ENCODE assay signal across 22 mouse cellular contexts in the genomic region with DNA sequence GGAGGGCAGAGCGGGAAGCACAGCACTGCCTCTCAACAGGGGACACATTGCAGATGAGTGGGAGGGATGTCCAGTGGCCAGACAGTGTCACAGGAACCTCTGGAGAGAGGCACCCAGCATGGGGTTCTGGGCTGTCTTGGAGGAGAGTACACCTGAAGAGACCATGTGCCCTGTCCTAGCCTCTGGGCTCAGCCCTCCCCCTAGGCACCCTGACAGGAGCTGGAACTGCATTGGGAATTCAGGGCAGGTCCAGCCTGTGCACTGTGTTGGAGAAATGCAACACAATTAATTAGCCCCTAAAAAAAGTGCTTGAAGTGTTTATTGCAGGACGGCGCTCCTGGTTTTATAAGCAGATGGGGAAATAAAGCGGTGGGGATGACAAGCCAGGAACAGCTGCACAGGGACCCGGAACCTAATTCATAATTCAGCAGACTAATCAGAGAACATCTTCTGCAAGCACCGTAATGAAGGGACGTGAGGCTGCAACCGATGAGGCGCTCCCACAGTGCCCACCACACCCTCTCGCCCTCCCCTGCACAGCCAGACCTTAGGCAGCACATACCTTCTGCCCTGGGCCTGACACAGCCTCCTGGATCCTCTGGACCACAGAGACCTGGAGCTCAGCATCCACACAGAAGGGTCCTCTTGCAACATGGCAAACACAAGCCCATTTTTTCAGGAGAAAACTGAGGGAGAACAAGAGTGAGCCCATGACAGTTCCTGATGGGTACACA. TPM values are rescaled to one million over a fixed set of nuclear protein-coding genes. Genes with fewer than 3 reads are reported as not detected.
DNase-seq lines count a peak whose midpoint lies in the region; ATAC-seq and TF ChIP-seq lines count a peak whose summit lies in the region.
"Had no signal": no experiment of that assay in that cellular context is flagged by ENCODE, and none has a peak within 500 bp of the region (broad histone marks: within the 10 kb centered on the region; RNA-seq: fewer than 3 reads in every experiment).

No protein-coding gene starts in this region.

- intact Hi-C loops in heart, postnatal 14 days (cut with DNase I), result no loop called here

- no peak overlapping the region for H3K4me2 ChIP-seq in hindbrain, embryonic 11.5 days (replicated peaks; ENCODE audit: low read depth, low read length)
- peak overlapping the region; percentile 4 for H3K4me2 ChIP-seq in limb, embryonic 12.5 days
- H3K4me2 ChIP-seq in neural tube, embryonic 13.5 days, result peak overlapping the region; percentile 5; the same call in 1 of the 2 replicates
- no peak overlapping the region for H3K4me2 ChIP-seq in intestine, postnatal 0 days (replicated peaks; ENCODE audit: low read depth)
- H3K4me2 ChIP-seq: liver, embryonic 11.5 days; lung, embryonic 14.5 days had no signal

- no peak for TF ChIP-seq CTCF in intestine, postnatal 0 days (IDR thresholded peaks at IDR 0.05; ENCODE audit: low read depth)

- H3K9ac ChIP-seq in hindbrain, embryonic 11.5 days (ENCODE audit: low read depth, low read length), result no peak overlapping the region
- H3K9ac ChIP-seq in limb, embryonic 12.5 days (replicated peaks), result no peak overlapping the region; the same call in 1 of the 2 replicates
- H3K9ac ChIP-seq in neural tube, embryonic 13.5 days, result 0 out of 2 replicates have a peak overlapping the region, but pooled peaks have one; percentile 5
- H3K9ac ChIP-seq in intestine, postnatal 0 days (ENCODE audit: low read depth, low read length), result no peak overlapping the region
- H3K9ac ChIP-seq: lung, embryonic 14.5 days had no signal

- H3K9me3 ChIP-seq in heart, embryonic 10.5 days, result no peaks in the 10 kb centered on the region
- no peaks in the 10 kb centered on the region for H3K9me3 ChIP-seq in hindbrain, embryonic 11.5 days (ENCODE audit: control insufficient read depth, low read length)
- H3K9me3 ChIP-seq in limb, embryonic 12.5 days, result no peaks in the 10 kb centered on the region
- no peaks in the 10 kb centered on the region for H3K9me3 ChIP-seq in neural tube, embryonic 13.5 days
- no peaks in the 10 kb centered on the region for H3K9me3 ChIP-seq in intestine, postnatal 0 days (ENCODE audit: control insufficient read depth)

- no peak overlapping the region for H3K4me3 ChIP-seq in heart, embryonic 10.5 days
- H3K4me3 ChIP-seq in hindbrain, embryonic 11.5 days (ENCODE audit: low read depth, low read length), result no peak overlapping the region
- no peak overlapping the region for H3K4me3 ChIP-seq in limb, embryonic 12.5 days (replicated peaks)
- no peak overlapping the region for H3K4me3 ChIP-seq in neural tube, embryonic 13.5 days
- no peak overlapping the region for H3K4me3 ChIP-seq in intestine, postnatal 0 days (ENCODE audit: low read depth, low read length)
- H3K4me3 ChIP-seq: layer of hippocampus, adult 2 months had no signal

- no peaks in the 10 kb centered on the region for H3K36me3 ChIP-seq in heart, embryonic 10.5 days
- no peaks in the 10 kb centered on the region for H3K36me3 ChIP-seq in hindbrain, embryonic 11.5 days (ENCODE audit: control insufficient read depth, insufficient read depth, low read length)
- no peaks in the 10 kb centered on the region for H3K36me3 ChIP-seq in limb, embryonic 12.5 days
- H3K36me3 ChIP-seq in neural tube, embryonic 13.5 days, result no peaks in the 10 kb centered on the region
- H3K36me3 ChIP-seq in intestine, postnatal 0 days (ENCODE audit: control insufficient read depth, insufficient read depth), result no peaks in the 10 kb centered on the region

- 0 out of 2 replicates have a peak overlapping the region, but pooled peaks have one; percentile 1 for H3K27ac ChIP-seq in heart, embryonic 10.5 days
- H3K27ac ChIP-seq in hindbrain, embryonic 11.5 days (ENCODE audit: low read depth, low read length), result no peak overlapping the region
- H3K27ac ChIP-seq in limb, embryonic 12.5 days, result peak overlapping the region; percentile 75
- H3K27ac ChIP-seq in neural tube, embryonic 13.5 days (replicated peaks), result peak overlapping the region; percentile 89
- H3K27ac ChIP-seq in intestine, postnatal 0 days (ENCODE audit: low read depth, low read length), result no peak overlapping the region
- H3K27ac ChIP-seq: layer of hippocampus, adult 2 months; stomach, postnatal 0 days had no signal

- WGBS in heart, embryonic 10.5 days, result 84% methylated on average over 10 of the region's 10 CpGs
- 73% methylated on average over 10 of the region's 10 CpGs for WGBS in hindbrain, embryonic 11.5 days
- whole genome bisulfite sequencing in limb, embryonic 12.5 days, result 28% methylated on average over 10 of the region's 10 CpGs
- 33% methylated on average over 10 of the region's 10 CpGs for WGBS in neural tube, embryonic 13.5 days
- WGBS in intestine, postnatal 0 days, result 60% methylated on average over 10 of the region's 10 CpGs

- peaks cover 49% of the 10 kb centered on the region for H3K4me1 ChIP-seq in heart, embryonic 10.5 days
- H3K4me1 ChIP-seq in hindbrain, embryonic 11.5 days (replicated peaks; ENCODE audit: control insufficient read depth, insufficient read depth, low read length), result peaks cover 9% of the 10 kb centered on the region; the same call in 1 of the 2 replicates
- peaks cover 83% of the 10 kb centered on the region for H3K4me1 ChIP-seq in limb, embryonic 12.5 days (replicated peaks)
- peaks cover 86% of the 10 kb centered on the region for H3K4me1 ChIP-seq in neural tube, embryonic 13.5 days (replicated peaks)
- H3K4me1 ChIP-seq in intestine, postnatal 0 days (replicated peaks; ENCODE audit: control insufficient read depth, insufficient read depth, low read length), result peaks cover 7% of the 10 kb centered on the region; the same call in 1 of the 2 replicates

- peaks cover 37% of the 10 kb centered on the region for H3K27me3 ChIP-seq in heart, embryonic 10.5 days (ENCODE audit: insufficient read depth, poor library complexity, severe bottlenecking)
- no peaks in the 10 kb centered on the region for H3K27me3 ChIP-seq in hindbrain, embryonic 11.5 days (ENCODE audit: control insufficient read depth, insufficient read depth, low read length)
- peaks cover 57% of the 10 kb centered on the region for H3K27me3 ChIP-seq in limb, embryonic 12.5 days
- H3K27me3 ChIP-seq in neural tube, embryonic 13.5 days, result no peaks in the 10 kb centered on the region
- no peaks in the 10 kb centered on the region for H3K27me3 ChIP-seq in intestine, postnatal 0 days (replicated peaks; ENCODE audit: control insufficient read depth, insufficient read depth, low read length)

- DNase-seq in heart, embryonic 10.5 days (ENCODE audit: low spot score), result no peak
- no peak for DNase-seq in heart, postnatal 14 days
- no peak for DNase-seq in hindbrain, embryonic 11.5 days (ENCODE audit: low spot score)
- no peak for DNase-seq in spleen, postnatal 10 days (ENCODE audit: low spot score in 2 of 2)
- DNase-seq in urinary bladder, postnatal 25 days (ENCODE audit: low spot score), result no peak
- DNase-seq: B cell, adult 2 months; cerebellum, postnatal 25 days; lung, embryonic 14.5 days; spleen, adult 18-20 months; thymus, postnatal 36 days had no signal

- peak; percentile 39; the same call in 1 of the 2 replicates for ATAC-seq in hindbrain, embryonic 11.5 days (ENCODE audit: low FRiP score)
- peak; percentile 49; the same call in 1 of the 2 replicates for ATAC-seq in limb, embryonic 12.5 days (ENCODE audit: insufficient number of reproducible peaks, insufficient read depth, low FRiP score, low TSS enrichment, low read depth)
- peak; percentile 49 for ATAC-seq in neural tube, embryonic 13.5 days (ENCODE audit: low read depth)
- ATAC-seq in intestine, postnatal 0 days, result no peak
- ATAC-seq: Patski had no signal

RNA-seq across cellular contexts. Expression of a gene that starts 19.1 kb away (rescaled TPM):
- polyA plus RNA-seq in heart, embryonic 10.5 days (2016; fragmentation: Nextera tagmentation; extraction: Ambion mirVana), result not detected in 2 replicates
- total RNA-seq in heart, postnatal 14 days (2021), result not detected
- polyA plus RNA-seq in hindbrain, embryonic 11.5 days (2014; fragmentation: Nextera tagmentation; extraction: Ambion mirVana), result not detected in 2 replicates
- not detected in 2 replicates for polyA plus RNA-seq in limb, embryonic 12.5 days (2016; fragmentation: Nextera tagmentation; extraction: Ambion mirVana)
- not detected in 2 replicates for polyA plus RNA-seq in neural tube, embryonic 13.5 days (2015; fragmentation: Nextera tagmentation; extraction: Ambion mirVana)
- not detected in 2 replicates for polyA plus RNA-seq in intestine, postnatal 0 days (2015; fragmentation: Nextera tagmentation; extraction: Ambion mirVana)
- total RNA-seq: gastrocnemius, adult 18-20 months; granulocyte monocyte progenitor cell, adult 5-6 weeks; layer of hippocampus, adult 2 months; megakaryocyte progenitor cell, adult 5-6 weeks had no signal
- polyA plus RNA-seq: embryonic facial prominence, embryonic 11.5 days; kidney, embryonic 16.5 days; liver, embryonic 11.5 days; lung, embryonic 14.5 days; Patski; stomach, postnatal 0 days had no signal

RNA-seq across cellular contexts. Expression of a gene that starts 36.4 kb away (rescaled TPM):
- 21.2 and 27.5 TPM in 2 replicates for polyA plus RNA-seq in heart, embryonic 10.5 days (2016; fragmentation: Nextera tagmentation; extraction: Ambion mirVana)
- total RNA-seq in heart, postnatal 14 days (2021), result 10 to 100 TPM; 26.4 to 29.6 TPM
- polyA plus RNA-seq in hindbrain, embryonic 11.5 days (2014; fragmentation: Nextera tagmentation; extraction: Ambion mirVana), result 7.5 and 8.3 TPM in 2 replicates
- polyA plus RNA-seq in limb, embryonic 12.5 days (2016; fragmentation: Nextera tagmentation; extraction: Ambion mirVana), result 18.5 and 20.0 TPM in 2 replicates
- 15.3 and 17.0 TPM in 2 replicates for polyA plus RNA-seq in neural tube, embryonic 13.5 days (2015; fragmentation: Nextera tagmentation; extraction: Ambion mirVana)
- polyA plus RNA-seq in intestine, postnatal 0 days (2015; fragmentation: Nextera tagmentation; extraction: Ambion mirVana), result 4.3 and 5.0 TPM in 2 replicates

RNA-seq across cellular contexts. Expression of a gene that starts 49.9 kb away (rescaled TPM):
- polyA plus RNA-seq in heart, embryonic 10.5 days (2016; fragmentation: Nextera tagmentation; extraction: Ambion mirVana), result 83.3 and 111 TPM in 2 replicates
- total RNA-seq in heart, postnatal 14 days (2021), result 10 to 100 TPM; 21.8 to 24.9 TPM
- polyA plus RNA-seq in hindbrain, embryonic 11.5 days (2014; fragmentation: Nextera tagmentation; extraction: Ambion mirVana), result 77.0 and 85.0 TPM in 2 replicates
- polyA plus RNA-seq in limb, embryonic 12.5 days (2016; fragmentation: Nextera tagmentation; extraction: Ambion mirVana), result 119 and 122 TPM in 2 replicates
- 89.1 and 92.0 TPM in 2 replicates for polyA plus RNA-seq in neural tube, embryonic 13.5 days (2015; fragmentation: Nextera tagmentation; extraction: Ambion mirVana)
- 26.1 and 28.7 TPM in 2 replicates for polyA plus RNA-seq in intestine, postnatal 0 days (2015; fragmentation: Nextera tagmentation; extraction: Ambion mirVana)

RNA-seq across cellular contexts. Expression of a gene that starts 50.0 kb away (rescaled TPM):
- 601 and 873 TPM in 2 replicates for polyA plus RNA-seq in heart, embryonic 10.5 days (2016; fragmentation: Nextera tagmentation; extraction: Ambion mirVana)
- 10 to 100 TPM; 43.6 to 52.4 TPM for total RNA-seq in heart, postnatal 14 days (2021)
- polyA plus RNA-seq in hindbrain, embryonic 11.5 days (2014; fragmentation: Nextera tagmentation; extraction: Ambion mirVana), result 1,115 and 1,160 TPM in 2 replicates
- polyA plus RNA-seq in limb, embryonic 12.5 days (2016; fragmentation: Nextera tagmentation; extraction: Ambion mirVana), result 943 and 976 TPM in 2 replicates
- 432 and 457 TPM in 2 replicates for polyA plus RNA-seq in neural tube, embryonic 13.5 days (2015; fragmentation: Nextera tagmentation; extraction: Ambion mirVana)
- polyA plus RNA-seq in intestine, postnatal 0 days (2015; fragmentation: Nextera tagmentation; extraction: Ambion mirVana), result 229 and 231 TPM in 2 replicates

RNA-seq across cellular contexts. Expression of a gene that starts 59.6 kb away (rescaled TPM):
- 1.4 and 4.0 TPM in 2 replicates for polyA plus RNA-seq in heart, embryonic 10.5 days (2016; fragmentation: Nextera tagmentation; extraction: Ambion mirVana)
- total RNA-seq in heart, postnatal 14 days (2021), result not detected
- polyA plus RNA-seq in hindbrain, embryonic 11.5 days (2014; fragmentation: Nextera tagmentation; extraction: Ambion mirVana), result 1.4 and 1.6 TPM in 2 replicates
- 3.3 and 7.5 TPM in 2 replicates for polyA plus RNA-seq in limb, embryonic 12.5 days (2016; fragmentation: Nextera tagmentation; extraction: Ambion mirVana)
- polyA plus RNA-seq in neural tube, embryonic 13.5 days (2015; fragmentation: Nextera tagmentation; extraction: Ambion mirVana), result 1.2 and 4.8 TPM in 2 replicates
- polyA plus RNA-seq in intestine, postnatal 0 days (2015; fragmentation: Nextera tagmentation; extraction: Ambion mirVana), result 1.2 and 1.5 TPM in 2 replicates
- total RNA-seq: gastrocnemius, adult 18-20 months; granulocyte monocyte progenitor cell, adult 5-6 weeks; layer of hippocampus, adult 2 months had no signal
- polyA plus RNA-seq: kidney, embryonic 16.5 days had no signal

Comparison
In these comparisons a context has a peak if more than half of its experiments do, and no peak if none do; other contexts are left out.
1. H3K27ac ChIP-seq: peak in heart, embryonic 10.5 days (single experiment), limb, embryonic 12.5 days (single experiment) and neural tube, embryonic 13.5 days (single experiment); none in hindbrain, embryonic 11.5 days (single experiment) and intestine, postnatal 0 days (single experiment).
2. H3K4me2 ChIP-seq: peak in limb, embryonic 12.5 days (single experiment) and neural tube, embryonic 13.5 days (single experiment); none in hindbrain, embryonic 11.5 days (single experiment) and intestine, postnatal 0 days (single experiment).